Mouse (Mus musculus): Measurements from ENCODE around the gene Kctd17.
A peak's percentile ranks its signal among the peaks of the same experiment; 100 is the strongest.

DNA sequence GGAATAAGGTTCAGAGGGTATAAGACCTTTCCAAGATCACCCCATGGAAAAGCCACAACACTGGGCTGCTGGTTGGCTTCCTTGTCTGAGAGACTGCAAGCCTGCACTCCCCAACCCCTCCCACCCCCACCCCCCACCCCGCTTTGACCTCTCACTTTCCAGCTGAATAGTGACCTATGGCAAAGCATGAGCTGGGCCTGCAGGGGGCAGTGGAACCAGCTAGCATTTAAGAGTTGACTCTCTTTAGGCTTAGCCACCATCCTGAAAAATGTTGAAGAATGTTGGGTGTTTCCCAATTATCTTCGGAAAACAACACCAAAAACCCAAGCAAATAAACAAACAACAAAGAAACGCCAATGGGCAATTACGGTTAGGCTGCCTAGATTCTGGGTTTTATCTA is 3.1 kb upstream of the Kctd17 start:
- TF ChIP-seq CTCF (IDR thresholded peaks at IDR 0.05; ENCODE audit: low read depth) (peak; percentile 10; the same call in 1 of the 2 replicates), EP300 (IDR thresholded peaks at IDR 0.05; ENCODE audit: low read depth) (no peak)
